Mouse (Mus musculus): ENCODE data around the gene Gm7879.
A peak's percentile ranks its signal among the peaks of the same experiment; 100 is the strongest.
"Not testable (repeated sequence)": the region's sequence is repeated elsewhere in the genome, so short reads cannot be mapped to it uniquely, and the experiment has no call there.

Gm7879 gene

GRCm38 (mm10) chr5:43912844-43913243 lies at the start of gene Gm7879:
Gm7879 (plus strand) TSS chr5:43913144.
- ATAC-seq (ENCODE audit: low TSS enrichment) = not testable (repeated sequence)

- ATAC-seq (ENCODE audit: low TSS enrichment) = no peak
These were observed 49.3 kb upstream of the Gm7879 start for GRCm38 (mm10) chr5:43863642-43864041.

GRCm38 (mm10) chr5:43865316-43865715 lies 47.6 kb upstream of the Gm7879 start:
- peak; percentile 88 for ATAC-seq (ENCODE audit: low TSS enrichment)

GRCm38 (mm10) chr5:43868253-43868652 lies 44.7 kb upstream of the Gm7879 start, which contains the start of gene Cd38:
Cd38 (plus strand) TSS chr5:43868553.
- ATAC-seq (ENCODE audit: low TSS enrichment) = no peak

- peak; percentile 47 for ATAC-seq (ENCODE audit: low TSS enrichment)
These were observed 44.0 kb upstream of the Gm7879 start for GRCm38 (mm10) chr5:43868711-43869600.

- ATAC-seq (ENCODE audit: low TSS enrichment) = no peak
These were observed 41.1 kb upstream of the Gm7879 start for GRCm38 (mm10) chr5:43871845-43872244.

GRCm38 (mm10) chr5:43872652-43873051 lies 40.3 kb upstream of the Gm7879 start:
- no peak for ATAC-seq (ENCODE audit: low TSS enrichment)

GRCm38 (mm10) chr5:43882034-43882433 lies 30.9 kb upstream of the Gm7879 start:
- peak; percentile 48 for ATAC-seq (ENCODE audit: low TSS enrichment)

GRCm38 (mm10) chr5:43885060-43885820 lies 27.7 kb upstream of the Gm7879 start:
- no peak for ATAC-seq (ENCODE audit: low TSS enrichment)

- ATAC-seq (ENCODE audit: low TSS enrichment) = peak; percentile 89
These were observed 20.6 kb upstream of the Gm7879 start for GRCm38 (mm10) chr5:43892386-43892785.

GRCm38 (mm10) chr5:43894113-43894512 lies 18.8 kb upstream of the Gm7879 start:
- ATAC-seq (ENCODE audit: low TSS enrichment) = peak; percentile 83

- no peak for ATAC-seq (ENCODE audit: low TSS enrichment)
These were observed 17.0 kb upstream of the Gm7879 start for GRCm38 (mm10) chr5:43895931-43896330.

GRCm38 (mm10) chr5:43904685-43905084 lies 8.3 kb upstream of the Gm7879 start:
- ATAC-seq (ENCODE audit: low TSS enrichment) = no peak

GRCm38 (mm10) chr5:43909213-43909612 lies 3.7 kb upstream of the Gm7879 start:
- ATAC-seq (ENCODE audit: low TSS enrichment) = no peak

GRCm38 (mm10) chr5:43910006-43910405 lies 2.9 kb upstream of the Gm7879 start:
- ATAC-seq (ENCODE audit: low TSS enrichment) = no peak

GRCm38 (mm10) chr5:43915261-43915886 lies 2.4 kb downstream of the Gm7879 start:
- ATAC-seq (ENCODE audit: low TSS enrichment) = no peak

GRCm38 (mm10) chr5:43921877-43922276 lies 8.9 kb downstream of the Gm7879 start:
- no peak for ATAC-seq (ENCODE audit: low TSS enrichment)

GRCm38 (mm10) chr5:43923933-43924332 lies 11.0 kb downstream of the Gm7879 start:
- peak; percentile 97 for ATAC-seq (ENCODE audit: low TSS enrichment)

GRCm38 (mm10) chr5:43927729-43928128 lies 14.8 kb downstream of the Gm7879 start:
- ATAC-seq (ENCODE audit: low TSS enrichment) = no peak

- ATAC-seq (ENCODE audit: low TSS enrichment) = no peak
These were observed 20.3 kb downstream of the Gm7879 start for GRCm38 (mm10) chr5:43933269-43933668.

- ATAC-seq (ENCODE audit: low TSS enrichment) = no peak
These were observed 34.5 kb downstream of the Gm7879 start for GRCm38 (mm10) chr5:43947330-43947977.

Data from frontal cortex, adult (tissue).